Mouse (Mus musculus): Measurements from ENCODE around the gene Srp9. TPM values are rescaled to one million over a fixed set of nuclear protein-coding genes. Genes with fewer than 3 reads are reported as not detected.
"Not testable (repeated sequence)": the region's sequence is repeated elsewhere in the genome, so short reads cannot be mapped to it uniquely, and the experiment has no call there.

The Srp9 gene
- total RNA-seq, 1 experiment from 2014 or later = 131 TPM

GRCm38 (mm10) chr1:182139937-182140336 lies 15.4 kb downstream of the Srp9 start:
- ATAC-seq (replicated peaks; ENCODE audit: low read depth, poor library complexity, severe bottlenecking) = no peak

DNA sequence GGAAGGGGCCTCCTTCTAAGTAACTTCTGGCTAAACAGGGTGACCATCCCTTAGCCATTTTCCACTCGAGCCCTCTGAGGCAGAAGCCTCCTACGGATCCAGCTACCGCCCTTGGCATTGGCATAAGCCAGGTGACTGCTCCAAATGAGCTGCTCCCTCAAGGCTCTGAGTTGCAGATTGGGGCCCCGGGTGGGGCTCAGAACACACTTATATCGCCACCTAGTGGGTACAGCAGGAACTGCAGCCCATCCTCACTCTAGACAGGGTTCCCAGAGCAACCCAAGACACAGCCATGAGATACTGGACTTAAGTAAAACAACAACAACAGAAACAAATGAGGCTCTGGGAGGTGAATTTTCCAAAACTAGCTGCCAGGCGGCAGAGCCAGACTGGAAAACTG lies 15.8 kb downstream of the Srp9 start:
- peak; percentile 90 for ATAC-seq (replicated peaks; ENCODE audit: low read depth, poor library complexity, severe bottlenecking)

GRCm38 (mm10) chr1:182142725-182143124 lies 18.2 kb downstream of the Srp9 start:
- no peak for ATAC-seq (replicated peaks; ENCODE audit: low read depth, poor library complexity, severe bottlenecking)

GRCm38 (mm10) chr1:182143288-182143687 lies 18.8 kb downstream of the Srp9 start:
- peak; percentile 57; the same call in 1 of the 2 replicates for ATAC-seq (replicated peaks; ENCODE audit: low read depth, poor library complexity, severe bottlenecking)

DNA sequence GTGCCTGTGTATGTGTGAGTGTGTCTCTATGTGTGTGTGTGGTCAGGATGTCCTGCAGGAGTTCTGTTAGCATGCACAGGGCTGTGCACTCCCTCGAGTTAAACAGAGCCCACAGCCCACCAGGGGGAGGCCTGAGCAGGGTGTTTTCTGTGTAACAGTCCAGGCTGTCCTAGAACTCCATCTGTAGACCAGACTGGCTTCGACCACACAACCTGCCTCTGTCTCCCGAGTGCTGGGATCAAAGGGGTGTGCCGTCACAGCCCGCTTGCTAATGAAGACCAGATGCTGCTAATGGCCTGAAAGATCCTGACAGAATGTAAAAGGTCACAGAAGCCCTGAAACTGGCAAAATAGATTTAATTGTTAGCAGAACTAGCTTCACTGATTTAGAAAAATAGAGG lies 21.0 kb downstream of the Srp9 start:
- ATAC-seq (replicated peaks; ENCODE audit: low read depth, poor library complexity, severe bottlenecking) = no peak

GRCm38 (mm10) chr1:182148864-182149514 lies 24.5 kb downstream of the Srp9 start:
- ATAC-seq (replicated peaks; ENCODE audit: low read depth, poor library complexity, severe bottlenecking) = no peak

DNA sequence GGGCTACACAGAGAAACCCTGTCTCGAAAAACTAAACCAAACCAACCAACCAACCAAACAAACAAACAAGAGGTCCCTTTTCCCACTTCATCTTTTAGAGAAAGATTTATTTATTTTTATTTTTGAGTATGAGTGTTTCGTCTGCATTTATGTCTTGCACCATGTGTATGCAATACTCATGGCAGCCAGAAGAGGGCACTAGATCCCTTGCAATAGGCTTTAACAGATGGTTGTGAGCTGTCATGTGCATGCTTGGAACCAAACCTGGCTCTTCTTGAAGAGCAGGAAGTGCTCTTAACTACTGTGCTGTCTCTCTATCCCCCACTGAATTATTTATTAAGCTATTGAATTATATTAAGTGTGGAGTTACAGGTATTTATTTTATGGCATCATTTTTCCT lies 25.4 kb downstream of the Srp9 start:
- peak; percentile 62; the same call in 1 of the 2 replicates for ATAC-seq (replicated peaks; ENCODE audit: low read depth, poor library complexity, severe bottlenecking)

DNA sequence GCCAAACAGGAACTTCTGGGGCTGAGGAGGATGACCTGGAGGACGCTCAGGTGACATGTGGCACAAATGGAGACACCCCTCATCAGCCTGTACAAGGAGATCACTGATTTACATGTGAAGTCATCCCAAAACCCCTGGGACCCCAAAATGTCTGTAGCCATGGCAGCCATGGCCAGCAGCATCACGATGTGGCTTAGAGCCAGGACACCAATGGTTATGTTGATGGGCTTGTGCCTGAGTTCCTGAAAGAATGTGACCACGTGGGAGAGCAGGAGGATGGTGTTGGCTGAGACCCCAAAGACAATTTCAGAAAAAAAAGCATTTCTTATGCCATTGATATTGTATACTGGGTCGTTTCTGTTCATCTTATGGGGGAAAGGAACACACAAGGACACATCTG lies 33.2 kb downstream of the Srp9 start:
- ATAC-seq (replicated peaks; ENCODE audit: low read depth, poor library complexity, severe bottlenecking) = no peak

DNA sequence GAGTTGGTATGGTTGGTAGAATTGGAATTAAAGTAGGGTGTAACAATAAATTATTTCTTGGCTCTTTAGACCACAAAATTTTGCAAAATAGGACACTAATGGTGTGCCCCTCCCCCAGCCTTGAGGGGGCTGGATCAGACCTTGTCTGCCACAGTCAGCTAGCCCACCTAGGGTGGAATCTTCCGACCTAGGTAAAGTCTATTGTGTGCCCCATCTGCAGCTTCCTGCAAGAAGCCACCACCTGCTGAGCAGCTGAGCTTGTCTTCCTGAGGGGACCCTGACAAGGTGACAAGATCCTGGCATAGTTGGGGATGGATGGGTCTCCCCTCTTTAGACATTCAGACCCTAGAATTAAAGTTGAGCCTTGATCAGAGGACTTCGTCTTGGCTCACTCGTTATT lies 35.0 kb downstream of the Srp9 start:
- no peak for ATAC-seq (replicated peaks; ENCODE audit: low read depth, poor library complexity, severe bottlenecking)

DNA sequence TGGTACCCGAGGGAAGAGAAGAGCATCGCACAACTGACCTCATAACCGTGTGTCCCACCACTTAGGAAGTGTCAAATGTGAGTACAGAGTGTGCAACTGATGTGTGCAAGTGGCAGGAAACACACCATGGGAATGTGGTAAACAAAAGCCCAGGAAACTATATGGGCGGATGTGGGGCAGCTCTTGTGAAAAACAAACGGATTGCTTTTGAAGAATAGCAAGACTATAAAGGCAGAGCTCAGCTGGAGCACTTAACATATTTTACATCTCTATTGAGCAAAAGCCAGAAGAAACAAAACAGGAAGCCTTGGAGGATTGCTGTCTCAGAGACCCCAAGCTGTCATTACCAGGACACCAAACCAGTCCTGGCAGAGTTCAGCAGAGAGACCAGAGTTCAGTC lies 38.4 kb downstream of the Srp9 start:
- ATAC-seq (replicated peaks; ENCODE audit: low read depth, poor library complexity, severe bottlenecking) = no peak

- ATAC-seq (replicated peaks; ENCODE audit: low read depth, poor library complexity, severe bottlenecking) = no peak
Observed at GRCm38 (mm10) chr1:182164386-182164785, 39.8 kb downstream of the Srp9 start, which contains the start of gene Vmn1r1. TSS of gene Vmn1r1 (minus strand) at chr1:182164486.

- not testable (repeated sequence) for ATAC-seq (replicated peaks; ENCODE audit: low read depth, poor library complexity, severe bottlenecking)
Observed at GRCm38 (mm10) chr1:182170206-182170605, 45.7 kb downstream of the Srp9 start.

DNA sequence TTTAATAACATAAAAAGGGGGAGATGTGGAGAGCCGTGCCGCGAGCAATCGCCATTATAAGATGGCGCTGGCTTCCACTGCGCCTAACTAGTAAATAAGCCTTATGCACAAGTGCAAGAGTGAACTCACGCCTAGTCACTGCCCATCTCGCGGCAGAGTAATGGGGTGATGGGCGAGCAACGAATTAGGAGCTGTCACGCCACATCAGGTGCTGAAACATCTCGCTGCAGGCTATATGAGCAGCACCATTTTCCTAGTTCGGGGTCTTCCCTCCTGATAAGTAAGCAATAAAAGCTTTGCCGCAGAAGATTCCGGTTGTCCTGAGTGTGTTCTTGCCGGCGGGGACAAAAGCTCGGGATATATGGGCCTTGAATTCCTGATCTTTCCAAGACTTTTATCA lies 52.4 kb downstream of the Srp9 start:
- ATAC-seq (replicated peaks; ENCODE audit: low read depth, poor library complexity, severe bottlenecking) = not testable (repeated sequence)

GRCm38 (mm10) chr1:182181456-182182305 lies 57.1 kb downstream of the Srp9 start:
- no peak for ATAC-seq (replicated peaks; ENCODE audit: low read depth, poor library complexity, severe bottlenecking)

Other genes starting within 250 kb of the Srp9 start
- gene Enah, start 104.7 kb upstream of the Srp9 start, total RNA-seq (2017) = 0.09 and 0.15 TPM in 2 replicates
- not detected in 2 replicates for gene Vmn1r1, start 39.7 kb downstream of the Srp9 start, total RNA-seq (2017)
- gene Degs1, start 158.1 kb downstream of the Srp9 start, total RNA-seq (2017) = 20.6 and 27.1 TPM in 2 replicates
- 16.3 and 17.8 TPM in 2 replicates for gene Fbxo28, start 216.9 kb downstream of the Srp9 start, total RNA-seq (2017)